Mouse (Mus musculus): ENCODE results near the gene Sprr1a. TPM values are rescaled to one million over a fixed set of nuclear protein-coding genes. Genes with fewer than 3 reads are reported as not detected.

The Sprr1a gene
- polyA plus RNA-seq, 1 experiment from 2014 or later, result 0.59 TPM

- H3K27me3 ChIP-seq (replicated peaks; ENCODE audit: control insufficient read depth, insufficient read depth, low read length), result no peaks in the 10 kb centered on the region
- 93% methylated on average over 2 of the region's 2 CpGs for WGBS
- H3K4me1 ChIP-seq (ENCODE audit: control insufficient read depth, insufficient read depth, low read depth, low read length), result no peaks in the 10 kb centered on the region
- H3K9me3 ChIP-seq (ENCODE audit: control insufficient read depth, low read length), result no peaks in the 10 kb centered on the region
- no peaks in the 10 kb centered on the region for H3K36me3 ChIP-seq (ENCODE audit: control insufficient read depth, insufficient read depth, low read length)
- no peak overlapping the region for H3K9ac ChIP-seq (ENCODE audit: low read depth, low read length)
- ATAC-seq, result no peak
- H3K27ac ChIP-seq (ENCODE audit: low read depth, low read length), result no peak overlapping the region
- H3K4me3 ChIP-seq (ENCODE audit: low read length), result no peak overlapping the region
- no peak overlapping the region for H3K4me2 ChIP-seq (ENCODE audit: low read length)
These were observed 15.6 kb downstream of the Sprr1a start for GRCm38 (mm10) chr3:92470111-92470510.

GRCm38 (mm10) chr3:92467424-92467823 is 18.3 kb downstream of the Sprr1a start:
- H3K27me3 ChIP-seq (replicated peaks; ENCODE audit: control insufficient read depth, insufficient read depth, low read length), result no peaks in the 10 kb centered on the region
- H3K9me3 ChIP-seq (ENCODE audit: control insufficient read depth, low read length), result no peaks in the 10 kb centered on the region
- no peak for ATAC-seq
- no peak overlapping the region for H3K9ac ChIP-seq (ENCODE audit: low read depth, low read length)
- H3K4me3 ChIP-seq (ENCODE audit: low read length), result no peak overlapping the region
- H3K4me2 ChIP-seq (ENCODE audit: low read length), result no peak overlapping the region
- H3K27ac ChIP-seq (ENCODE audit: low read depth, low read length), result no peak overlapping the region
- H3K4me1 ChIP-seq (ENCODE audit: control insufficient read depth, insufficient read depth, low read depth, low read length), result no peaks in the 10 kb centered on the region
- no peaks in the 10 kb centered on the region for H3K36me3 ChIP-seq (ENCODE audit: control insufficient read depth, insufficient read depth, low read length)

GRCm38 (mm10) chr3:92466576-92466975 is 19.1 kb downstream of the Sprr1a start:
- ATAC-seq, result no peak
- WGBS, result 92% methylated on average over 1 of the region's 1 CpGs

GRCm38 (mm10) chr3:92458620-92459019 is 27.1 kb downstream of the Sprr1a start, which contains the start of gene Sprr3:
TSS of gene Sprr3 (minus strand) at chr3:92458720.
- Histone ChIP-seq H3K4me3 (ENCODE audit: low read length) (no peak within 1 kb of the TSS), H3K27ac (ENCODE audit: low read depth, low read length) (no peak within 1 kb of the TSS), H3K4me1 (ENCODE audit: control insufficient read depth, insufficient read depth, low read depth, low read length) (no peaks in the 10 kb centered on the region), H3K9me3 (ENCODE audit: control insufficient read depth, low read length) (no peaks in the 10 kb centered on the region), H3K4me2 (ENCODE audit: low read length) (no peak within 1 kb of the TSS), H3K27me3 (replicated peaks; ENCODE audit: control insufficient read depth, insufficient read depth, low read length) (no peaks in the 10 kb centered on the region), H3K9ac (ENCODE audit: low read depth, low read length) (no peak within 1 kb of the TSS), H3K36me3 (ENCODE audit: control insufficient read depth, insufficient read depth, low read length) (no peaks in the 10 kb centered on the region)
- 72% methylated on average over 2 of the region's 2 CpGs for WGBS
- ATAC-seq, result no peak

More at GRCm38 (mm10) chr3:92466576-92466975, 19.1 kb downstream of the Sprr1a start:
- Histone ChIP-seq H3K4me3 (ENCODE audit: low read length) (no peak overlapping the region), H3K4me2 (ENCODE audit: low read length) (no peak overlapping the region), H3K4me1 (ENCODE audit: control insufficient read depth, insufficient read depth, low read depth, low read length) (no peaks in the 10 kb centered on the region), H3K9ac (ENCODE audit: low read depth, low read length) (no peak overlapping the region), H3K36me3 (ENCODE audit: control insufficient read depth, insufficient read depth, low read length) (no peaks in the 10 kb centered on the region), H3K9me3 (ENCODE audit: control insufficient read depth, low read length) (no peaks in the 10 kb centered on the region), H3K27me3 (replicated peaks; ENCODE audit: control insufficient read depth, insufficient read depth, low read length) (no peaks in the 10 kb centered on the region), H3K27ac (ENCODE audit: low read depth, low read length) (no peak overlapping the region)

- Histone ChIP-seq H3K27ac (ENCODE audit: low read depth, low read length) (no peak overlapping the region), H3K4me2 (ENCODE audit: low read length) (no peak overlapping the region), H3K27me3 (replicated peaks; ENCODE audit: control insufficient read depth, insufficient read depth, low read length) (no peaks in the 10 kb centered on the region), H3K9ac (ENCODE audit: low read depth, low read length) (no peak overlapping the region), H3K36me3 (ENCODE audit: control insufficient read depth, insufficient read depth, low read length) (no peaks in the 10 kb centered on the region), H3K4me1 (ENCODE audit: control insufficient read depth, insufficient read depth, low read depth, low read length) (no peaks in the 10 kb centered on the region), H3K4me3 (ENCODE audit: low read length) (no peak overlapping the region), H3K9me3 (ENCODE audit: control insufficient read depth, low read length) (no peaks in the 10 kb centered on the region)
- ATAC-seq, result no peak
- 86% methylated on average over 5 of the region's 5 CpGs for WGBS
These were observed 30.5 kb downstream of the Sprr1a start for GRCm38 (mm10) chr3:92455151-92455550.

GRCm38 (mm10) chr3:92440177-92440576 is 45.5 kb downstream of the Sprr1a start:
- no peak overlapping the region for H3K4me2 ChIP-seq (ENCODE audit: low read length)
- no peak overlapping the region for H3K4me3 ChIP-seq (ENCODE audit: low read length)
- no peaks in the 10 kb centered on the region for H3K4me1 ChIP-seq (ENCODE audit: control insufficient read depth, insufficient read depth, low read depth, low read length)
- H3K36me3 ChIP-seq (ENCODE audit: control insufficient read depth, insufficient read depth, low read length), result no peaks in the 10 kb centered on the region
- H3K27me3 ChIP-seq (replicated peaks; ENCODE audit: control insufficient read depth, insufficient read depth, low read length), result no peaks in the 10 kb centered on the region
- ATAC-seq, result no peak
- H3K27ac ChIP-seq (ENCODE audit: low read depth, low read length), result no peak overlapping the region
- WGBS, result 85% methylated on average over 3 of the region's 3 CpGs
- no peak overlapping the region for H3K9ac ChIP-seq (ENCODE audit: low read depth, low read length)
- H3K9me3 ChIP-seq (ENCODE audit: control insufficient read depth, low read length), result no peaks in the 10 kb centered on the region

GRCm38 (mm10) chr3:92438689-92439088 is 47.0 kb downstream of the Sprr1a start, which contains the start of gene Sprr1b:
TSS of gene Sprr1b (minus strand) at chr3:92438789.
- Histone ChIP-seq H3K9me3 (ENCODE audit: control insufficient read depth, low read length) (no peaks in the 10 kb centered on the region), H3K4me2 (ENCODE audit: low read length) (no peak within 1 kb of the TSS), H3K27ac (ENCODE audit: low read depth, low read length) (no peak within 1 kb of the TSS), H3K4me3 (ENCODE audit: low read length) (no peak within 1 kb of the TSS), H3K36me3 (ENCODE audit: control insufficient read depth, insufficient read depth, low read length) (no peaks in the 10 kb centered on the region), H3K9ac (ENCODE audit: low read depth, low read length) (no peak within 1 kb of the TSS), H3K4me1 (ENCODE audit: control insufficient read depth, insufficient read depth, low read depth, low read length) (no peaks in the 10 kb centered on the region), H3K27me3 (replicated peaks; ENCODE audit: control insufficient read depth, insufficient read depth, low read length) (no peaks in the 10 kb centered on the region)
- WGBS, result 90% methylated on average over 3 of the region's 3 CpGs
- ATAC-seq, result no peak

Other genes with a start within 250 kb of the Sprr1a start
- not detected in 2 replicates for gene Sprr2a3, start 200.5 kb downstream of the Sprr1a start, polyA plus RNA-seq (2015; fragmentation: Nextera tagmentation; extraction: Ambion mirVana)
- 0.97 TPM in 1 of 2 replicates, not detected in the other for gene Sprr2b, start 169.3 kb downstream of the Sprr1a start, polyA plus RNA-seq (2015; fragmentation: Nextera tagmentation; extraction: Ambion mirVana)
- gene Sprr2d, start 146.8 kb downstream of the Sprr1a start, polyA plus RNA-seq (2015; fragmentation: Nextera tagmentation; extraction: Ambion mirVana), result not detected in 2 replicates
- not detected in 2 replicates for gene Sprr2e, start 133.8 kb downstream of the Sprr1a start, polyA plus RNA-seq (2015; fragmentation: Nextera tagmentation; extraction: Ambion mirVana)
- gene Sprr2f, start 120.7 kb downstream of the Sprr1a start, polyA plus RNA-seq (2015; fragmentation: Nextera tagmentation; extraction: Ambion mirVana), result not detected in 2 replicates
- not detected in 2 replicates for gene Sprr2h, start 100.2 kb downstream of the Sprr1a start, polyA plus RNA-seq (2015; fragmentation: Nextera tagmentation; extraction: Ambion mirVana)
- not detected in 2 replicates for gene Sprr2i, start 77.9 kb downstream of the Sprr1a start, polyA plus RNA-seq (2015; fragmentation: Nextera tagmentation; extraction: Ambion mirVana)
- not detected in 2 replicates for gene Sprr2j-ps, start 67.8 kb downstream of the Sprr1a start, polyA plus RNA-seq (2015; fragmentation: Nextera tagmentation; extraction: Ambion mirVana)
- 6.1 and 18.1 TPM in 2 replicates for gene Gm9774, start 56.5 kb downstream of the Sprr1a start, polyA plus RNA-seq (2015; fragmentation: Nextera tagmentation; extraction: Ambion mirVana)
- not detected in 2 replicates for gene Sprr2k, start 53.3 kb downstream of the Sprr1a start, polyA plus RNA-seq (2015; fragmentation: Nextera tagmentation; extraction: Ambion mirVana)
- gene Sprr1b, start 47.1 kb downstream of the Sprr1a start, polyA plus RNA-seq (2015; fragmentation: Nextera tagmentation; extraction: Ambion mirVana), result not detected in 2 replicates
- gene Sprr3, start 27.2 kb downstream of the Sprr1a start, polyA plus RNA-seq (2015; fragmentation: Nextera tagmentation; extraction: Ambion mirVana), result not detected in 2 replicates
- gene Sprr4, start 14.6 kb upstream of the Sprr1a start, polyA plus RNA-seq (2015; fragmentation: Nextera tagmentation; extraction: Ambion mirVana), result not detected in 2 replicates
- not detected in 2 replicates for gene 2310046K23Rik, start 48.6 kb upstream of the Sprr1a start, polyA plus RNA-seq (2015; fragmentation: Nextera tagmentation; extraction: Ambion mirVana)
- not detected in 2 replicates for gene Ivl, start 87.8 kb upstream of the Sprr1a start, polyA plus RNA-seq (2015; fragmentation: Nextera tagmentation; extraction: Ambion mirVana)
- gene Smcp, start 103.1 kb upstream of the Sprr1a start, polyA plus RNA-seq (2015; fragmentation: Nextera tagmentation; extraction: Ambion mirVana), result not detected in 2 replicates
- not detected in 2 replicates for gene 2210017I01Rik, start 121.6 kb upstream of the Sprr1a start, polyA plus RNA-seq (2015; fragmentation: Nextera tagmentation; extraction: Ambion mirVana)
- gene Lce6a, start 135.8 kb upstream of the Sprr1a start, polyA plus RNA-seq (2015; fragmentation: Nextera tagmentation; extraction: Ambion mirVana), result not detected in 2 replicates
- gene Lce1a1, start 162.4 kb upstream of the Sprr1a start, polyA plus RNA-seq (2015; fragmentation: Nextera tagmentation; extraction: Ambion mirVana), result not detected in 2 replicates
- gene Lce1b, start 171.0 kb upstream of the Sprr1a start, polyA plus RNA-seq (2015; fragmentation: Nextera tagmentation; extraction: Ambion mirVana), result not detected in 2 replicates
- not detected in 2 replicates for gene Lce1a2, start 184.4 kb upstream of the Sprr1a start, polyA plus RNA-seq (2015; fragmentation: Nextera tagmentation; extraction: Ambion mirVana)
- not detected in 2 replicates for gene Lce1c, start 193.4 kb upstream of the Sprr1a start, polyA plus RNA-seq (2015; fragmentation: Nextera tagmentation; extraction: Ambion mirVana)
- gene Lce1d, start 201.3 kb upstream of the Sprr1a start, polyA plus RNA-seq (2015; fragmentation: Nextera tagmentation; extraction: Ambion mirVana), result not detected in 2 replicates
- gene Lce1e, start 223.2 kb upstream of the Sprr1a start, polyA plus RNA-seq (2015; fragmentation: Nextera tagmentation; extraction: Ambion mirVana), result not detected in 2 replicates
- not detected in 2 replicates for gene Lce1f, start 234.5 kb upstream of the Sprr1a start, polyA plus RNA-seq (2015; fragmentation: Nextera tagmentation; extraction: Ambion mirVana)